ENCODE assay signal across 8 mouse cellular contexts in the genomic region with DNA sequence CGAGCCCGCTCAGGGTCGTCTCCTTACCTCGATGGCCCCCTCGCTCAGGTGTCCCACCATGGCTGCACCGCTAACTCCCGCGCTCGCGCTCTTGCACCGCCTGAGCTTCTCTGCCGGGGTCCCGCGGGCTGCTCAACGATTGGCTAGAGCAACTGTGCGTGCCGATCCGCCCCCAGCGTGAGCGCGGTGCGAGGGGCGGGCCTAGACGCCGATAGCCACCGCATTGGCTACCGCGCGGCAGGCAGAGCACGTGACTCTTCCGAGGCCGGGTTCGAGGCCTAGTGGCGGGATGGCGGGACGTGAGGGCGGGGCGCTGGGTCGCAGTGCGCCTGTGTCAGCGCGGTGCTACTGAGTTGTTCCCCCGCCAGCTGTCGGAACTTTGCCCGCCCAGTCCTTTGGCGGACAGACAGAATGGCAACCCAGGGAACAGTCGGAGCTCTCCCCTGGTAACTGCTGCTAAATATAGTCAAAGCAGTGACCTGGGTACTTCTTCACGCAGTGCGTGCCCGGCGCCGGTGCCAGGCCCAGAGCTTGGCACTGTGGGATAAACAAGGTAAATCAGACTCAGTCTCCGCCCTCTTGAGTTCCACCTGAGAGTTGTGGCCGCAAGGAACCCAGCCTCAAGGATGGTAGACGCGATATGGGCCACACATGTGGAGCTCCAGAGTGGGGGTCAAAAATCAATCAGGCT. TPM values are rescaled to one million over a fixed set of nuclear protein-coding genes. Genes with fewer than 3 reads are reported as not detected.
DNase-seq lines count a peak whose midpoint lies in the region; ATAC-seq lines count a peak whose summit lies in the region.

A gene (minus strand): TSS at position 126 of the 691 bp plus-strand sequence.
A gene (plus strand): TSS at position 235 of the 691 bp plus-strand sequence.

- peak; percentile 90 for DNase-seq in adipocyte (ENCODE audit: low spot score)
- DNase-seq in embryo, embryonic 10 days (ENCODE audit: low spot score), result peak; percentile 100
- peak; percentile 91 for DNase-seq in gastrocnemius, postnatal 10 days
- peak; percentile 96 for DNase-seq in induced T-regulatory cell, adult 2 months (ENCODE audit: low read depth)
- DNase-seq in left cerebral cortex, adult 9 months (ENCODE audit: low spot score in 2 of 2), result peak; percentile 87 to 93
- peak; percentile 93 for DNase-seq in right cerebral cortex, postnatal 14 days
- DNase-seq in urinary bladder, postnatal 36 days (ENCODE audit: low spot score in 2 of 2), result peak; percentile 89 to 94

- ATAC-seq in megakaryocyte progenitor cell, adult 5-6 weeks (replicated peaks; ENCODE audit: poor library complexity), result peak; percentile 98

RNA-seq across cellular contexts. Expression of the first gene that starts in this region (rescaled TPM):
- total RNA-seq in gastrocnemius, postnatal 10 days (2021), result 10 to 100 TPM; 56.8 to 59.3 TPM
- total RNA-seq in megakaryocyte progenitor cell, adult 5-6 weeks (2015), result 50.1 and 53.0 TPM in 2 replicates
- 176 and 178 TPM in 2 replicates for total RNA-seq in megakaryocyte progenitor cell, adult 5-6 weeks (2017)

RNA-seq across cellular contexts. Expression of the second gene that starts in this region (rescaled TPM):
- total RNA-seq in gastrocnemius, postnatal 10 days (2021), result 1 to 10 TPM; 6.1 to 6.6 TPM
- 2.2 and 5.1 TPM in 2 replicates for total RNA-seq in megakaryocyte progenitor cell, adult 5-6 weeks (2015)
- total RNA-seq in megakaryocyte progenitor cell, adult 5-6 weeks (2017), result 13.9 and 21.9 TPM in 2 replicates

Comparison
In these comparisons a context has a peak if more than half of its experiments do, and no peak if none do; other contexts are left out.
1. Peak in every context shown above with its lines: DNase-seq and ATAC-seq.